Mouse (Mus musculus) naive thymus-derived CD4-positive, alpha-beta T cell, adult 2 months (primary cell): ENCODE measurements around the gene Flywch1.

Experiments
- DNase-seq: peaks from one replicate; pipeline ENCODE4 v3.0.0-alpha.2; 2011; ENCODE audit warnings: low read depth

Flywch1 gene

GRCm38 (mm10) chr17:23705525-23706104 lies 65.8 kb downstream of the Flywch1 start:
- DNase-seq = no peak

DNA sequence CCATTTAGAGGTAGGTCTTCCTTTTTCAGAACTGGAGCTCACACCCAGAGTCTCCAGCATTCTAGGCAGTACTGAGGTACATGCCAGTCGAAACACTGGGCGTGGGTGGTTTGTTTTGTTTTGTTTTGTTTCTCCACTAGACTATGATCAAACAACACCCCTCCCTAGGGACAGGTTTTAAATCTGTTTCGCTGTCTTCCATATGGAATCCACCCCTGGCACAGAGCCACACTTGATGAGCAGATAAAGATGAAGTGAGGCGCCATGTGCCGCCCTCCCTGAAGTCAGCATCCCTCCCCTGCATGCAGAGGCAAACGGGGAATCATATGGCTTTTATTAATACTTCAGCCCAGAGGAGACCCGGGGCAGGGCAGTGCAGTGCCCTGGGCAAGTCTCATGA lies 66.7 kb downstream of the Flywch1 start:
- DNase-seq = no peak

DNA sequence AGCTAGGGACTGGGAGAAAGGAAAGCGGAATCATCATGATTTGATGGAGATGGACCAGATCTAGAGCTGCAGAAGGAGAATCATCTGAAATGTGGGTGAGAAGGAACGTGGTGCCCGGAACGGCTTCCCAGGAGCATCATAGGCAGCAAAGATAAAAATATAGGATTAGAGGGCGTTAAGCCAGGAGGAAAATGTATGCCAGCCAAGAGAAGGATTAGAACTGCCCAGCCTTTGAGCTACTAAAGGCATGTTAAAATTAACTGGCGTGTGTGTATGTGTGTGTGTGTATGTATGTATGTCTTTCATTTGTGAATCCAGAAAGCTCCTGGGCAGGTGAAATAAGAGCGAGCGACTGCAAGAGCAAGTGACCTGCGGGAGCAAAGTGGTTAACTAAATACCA lies 68.1 kb downstream of the Flywch1 start:
- DNase-seq = no peak
